Mouse (Mus musculus) limb, embryonic 11.5 days (tissue): Measurements from ENCODE around the gene Slc6a13. TPM values are rescaled to one million over a fixed set of nuclear protein-coding genes. Genes with fewer than 3 reads are reported as not detected.
A peak's percentile ranks its signal among the peaks of the same experiment; 100 is the strongest.

Experiments
- ATAC-seq: fragments of 200-750 bp; cut with Nextera tagmentation; 2 replicates; pipeline ENCODE4 v1.8.0; 2017; ENCODE audit warnings: low read depth; ENCODE audit not compliant: insufficient number of reproducible peaks, low FRiP score, low TSS enrichment
- DNase-seq: peaks from one replicate; pipeline ENCODE4 v3.0.0-alpha.2; 2015; ENCODE audit warnings: low spot score
- H3K27ac ChIP-seq: fragments of 300-500 bp; sonication (generic); replicated peaks from 2 replicates; pipeline ENCODE4 v1.5.1; 2014; ENCODE audit warnings: low read depth, mild to moderate bottlenecking, low read length
- H3K27me3 ChIP-seq: fragments of 300-500 bp; sonication (generic); 2 replicates; pipeline ENCODE4 v1.6.1; 2014; ENCODE audit warnings: mild to moderate bottlenecking, low read length, mixed read lengths; ENCODE audit not compliant: control insufficient read depth, insufficient read depth
- H3K36me3 ChIP-seq: fragments of 300-500 bp; sonication (generic); 2 replicates; pipeline ENCODE4 v1.6.1; 2014; ENCODE audit warnings: mild to moderate bottlenecking, low read length, moderate library complexity, mixed read lengths; ENCODE audit not compliant: control insufficient read depth, insufficient read depth
- H3K4me1 ChIP-seq: fragments of 300-500 bp; sonication (generic); 2 replicates; pipeline ENCODE4 v1.6.1; 2014; ENCODE audit warnings: low read length, mixed read lengths; ENCODE audit not compliant: control insufficient read depth, insufficient read depth
- H3K4me2 ChIP-seq: fragments of 300-500 bp; sonication (generic); 2 replicates; pipeline ENCODE4 v1.6.1; 2014; ENCODE audit warnings: low read depth, mild to moderate bottlenecking, moderate library complexity; ENCODE audit not compliant: severe bottlenecking
- H3K4me3 ChIP-seq: fragments of 300-500 bp; sonication (generic); 2 replicates; pipeline ENCODE4 v1.5.1; 2014; ENCODE audit warnings: low read depth, low read length
- H3K9ac ChIP-seq: fragments of 300-500 bp; sonication (generic); 2 replicates; pipeline ENCODE4 v1.6.1; 2014; ENCODE audit warnings: mild to moderate bottlenecking, low read length
- H3K9me3 ChIP-seq: fragments of 300-500 bp; sonication (generic); 2 replicates; pipeline ENCODE4 v1.6.1; 2016; ENCODE audit warnings: low read length; ENCODE audit not compliant: control insufficient read depth
- WGBS: fragments of 180-500 bp; shearing (Covaris S2); extraction: QIAGEN DNeasy Blood & Tissue Kit; methylation state at CpG from one replicate; pipeline ENCODE4 v1.1.7; 2014; 5-methylcytosine and 5-hydroxymethylcytosine counted together
- polyA plus RNA-seq: library from polyadenylated mRNA; unstranded; fragments of >200 nt; fragmentation: Nextera tagmentation; extraction: Ambion mirVana; gene quantifications from 2 replicates; pipeline ENCODE4 v1.2.1, GENCODE M21; 2014

Gene Slc6a13
- polyA plus RNA-seq, 1 experiment from 2014 or later, result 1.3 TPM

DNA sequence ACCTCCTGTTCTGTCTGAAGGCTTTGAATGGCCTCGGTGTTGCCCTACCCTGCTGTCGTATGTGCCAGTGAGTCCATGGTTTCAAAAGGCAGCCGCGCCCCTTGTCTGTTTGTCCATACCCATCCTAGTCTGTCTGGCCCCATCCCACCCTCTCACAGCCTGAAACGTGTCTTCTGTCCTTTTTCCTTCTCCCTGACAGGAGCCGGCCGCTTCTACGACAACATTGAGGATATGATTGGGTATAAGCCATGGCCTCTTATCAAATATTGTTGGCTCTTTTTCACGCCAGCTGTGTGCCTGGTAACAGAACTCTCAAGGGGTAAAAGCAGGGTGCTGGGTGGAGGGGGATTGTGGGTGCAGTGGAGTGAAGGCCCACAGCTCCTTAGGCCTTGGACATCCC is 35.8 kb downstream of the Slc6a13 start:
- Histone ChIP-seq H3K36me3 (no peaks in the 10 kb centered on the region), H3K27ac (no peak overlapping the region), H3K9me3 (no peaks in the 10 kb centered on the region), H3K4me2 (no peak overlapping the region), H3K9ac (no peak overlapping the region), H3K4me1 (no peaks in the 10 kb centered on the region), H3K4me3 (no peak overlapping the region), H3K27me3 (no peaks in the 10 kb centered on the region)
- WGBS, result 80% methylated on average over 9 of the region's 9 CpGs
- ATAC-seq (no peak), DNase-seq (no peak)

DNA sequence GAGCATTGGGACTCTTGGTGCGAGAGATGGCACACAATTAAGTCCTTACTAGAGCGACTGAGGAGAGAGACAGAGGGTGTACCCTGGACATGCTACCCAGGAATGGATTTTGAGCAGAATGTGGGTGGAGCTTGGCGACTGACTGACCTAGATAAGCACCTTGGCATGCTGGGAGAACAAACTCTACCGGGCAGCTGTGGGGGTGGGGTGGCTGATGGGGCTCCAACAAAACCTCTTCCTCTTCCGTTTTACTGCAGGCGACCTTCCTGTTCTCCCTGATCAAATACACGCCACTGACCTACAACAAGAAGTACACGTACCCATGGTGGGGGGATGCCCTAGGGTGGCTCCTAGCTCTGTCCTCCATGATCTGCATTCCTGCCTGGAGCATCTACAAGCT is 36.5 kb downstream of the Slc6a13 start:
- H3K4me3 ChIP-seq, result no peak overlapping the region
- H3K4me2 ChIP-seq, result no peak overlapping the region
- H3K4me1 ChIP-seq, result no peaks in the 10 kb centered on the region
- no peak for DNase-seq
- no peaks in the 10 kb centered on the region for H3K9me3 ChIP-seq
- H3K27ac ChIP-seq, result no peak overlapping the region
- WGBS, result 69% methylated on average over 8 of the region's 8 CpGs
- H3K9ac ChIP-seq, result no peak overlapping the region
- no peaks in the 10 kb centered on the region for H3K36me3 ChIP-seq
- ATAC-seq, result no peak
- H3K27me3 ChIP-seq, result no peaks in the 10 kb centered on the region

DNA sequence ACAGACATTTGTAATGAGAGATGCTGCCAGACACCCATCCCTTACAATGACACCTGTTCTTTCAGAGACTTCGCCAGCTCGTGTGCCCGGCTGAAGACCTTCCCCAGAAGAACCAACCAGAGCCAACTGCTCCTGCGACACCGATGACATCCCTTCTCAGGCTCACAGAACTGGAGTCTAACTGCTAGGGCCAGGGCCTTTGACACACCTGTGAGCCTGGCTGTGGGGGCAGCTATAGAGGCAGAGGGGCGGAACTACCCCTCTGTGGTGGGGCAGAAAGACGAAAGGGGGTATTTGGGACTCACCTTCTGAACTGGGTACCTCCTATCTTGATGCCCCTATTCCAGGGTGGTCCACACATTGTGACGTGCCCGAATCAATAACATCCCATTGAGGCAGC is 37.2 kb downstream of the Slc6a13 start:
- H3K4me1 ChIP-seq, result no peaks in the 10 kb centered on the region
- WGBS, result 92% methylated on average over 9 of the region's 9 CpGs
- H3K9ac ChIP-seq, result no peak overlapping the region
- H3K36me3 ChIP-seq, result no peaks in the 10 kb centered on the region
- H3K9me3 ChIP-seq, result no peaks in the 10 kb centered on the region
- H3K4me2 ChIP-seq, result no peak overlapping the region
- H3K27ac ChIP-seq, result no peak overlapping the region
- no peak overlapping the region for H3K4me3 ChIP-seq
- ATAC-seq (no peak), DNase-seq (no peak)
- no peaks in the 10 kb centered on the region for H3K27me3 ChIP-seq

DNA sequence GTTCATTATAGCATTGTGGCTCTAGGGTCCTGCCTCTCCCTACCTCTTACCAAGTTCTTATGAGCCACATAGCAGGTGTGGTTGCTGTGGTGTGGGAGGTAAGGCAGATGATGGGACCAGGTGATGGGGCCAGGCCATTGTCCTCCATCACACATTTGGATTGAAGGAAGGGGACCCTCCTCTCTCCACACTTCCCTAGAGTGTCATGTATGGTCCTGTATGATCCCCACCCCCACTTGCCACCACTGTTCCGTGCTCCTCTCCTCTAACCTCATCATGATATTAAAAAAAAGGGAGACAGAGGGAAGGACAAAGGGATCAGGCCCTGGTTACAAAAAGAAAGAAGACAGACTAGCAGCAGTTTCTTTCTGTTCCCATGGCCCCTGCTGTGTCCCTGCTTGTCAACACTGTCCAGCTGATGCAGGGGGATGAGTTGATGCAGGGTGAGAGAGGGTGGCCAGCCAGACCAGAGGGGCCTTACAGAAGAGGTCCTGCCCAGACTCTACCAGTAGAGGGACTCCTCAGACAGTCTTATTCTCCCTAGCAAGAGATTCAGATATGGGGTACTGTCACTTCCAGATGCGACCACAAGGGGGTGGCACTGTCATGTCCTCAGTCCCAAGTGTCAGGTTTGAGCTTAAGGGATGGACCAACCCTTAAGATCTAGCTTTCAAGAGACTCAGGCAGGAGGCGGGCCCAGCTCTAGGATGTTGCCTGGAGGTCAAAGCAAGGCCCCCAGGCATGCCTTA is 37.9 kb downstream of the Slc6a13 start:
- ATAC-seq, result peak; percentile 33
- no peak overlapping the region for H3K4me2 ChIP-seq
- no peak overlapping the region for H3K27ac ChIP-seq
- 22% methylated on average over 3 of the region's 3 CpGs for WGBS
- H3K4me1 ChIP-seq, result no peaks in the 10 kb centered on the region
- H3K4me3 ChIP-seq, result no peak overlapping the region
- no peaks in the 10 kb centered on the region for H3K27me3 ChIP-seq
- no peaks in the 10 kb centered on the region for H3K36me3 ChIP-seq
- H3K9ac ChIP-seq, result no peak overlapping the region
- no peaks in the 10 kb centered on the region for H3K9me3 ChIP-seq
- peak; percentile 84 for DNase-seq

DNA sequence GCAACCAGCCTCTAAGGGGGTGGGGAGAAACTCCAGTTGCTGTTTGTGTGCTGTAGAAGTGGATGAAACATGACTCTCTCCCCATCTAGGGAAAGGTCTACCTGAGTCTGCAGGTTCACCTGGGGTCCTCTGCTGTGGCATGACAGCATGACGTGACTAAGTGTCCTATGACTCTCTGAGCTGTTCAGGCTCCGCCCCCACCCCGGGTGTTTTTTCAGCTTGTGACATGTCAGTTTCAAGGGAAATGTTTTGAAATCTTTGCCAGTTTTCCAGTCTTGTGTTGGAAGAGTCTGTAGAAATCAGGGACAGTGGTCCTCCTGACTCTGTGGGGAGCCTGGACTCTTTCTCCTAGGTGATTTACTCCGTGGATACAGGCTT is 38.5 kb downstream of the Slc6a13 start:
- H3K27me3 ChIP-seq, result no peaks in the 10 kb centered on the region
- peak; percentile 31; the same call in 1 of the 2 replicates for ATAC-seq
- no peak overlapping the region for H3K9ac ChIP-seq
- H3K9me3 ChIP-seq, result no peaks in the 10 kb centered on the region
- no peak for DNase-seq
- H3K4me1 ChIP-seq, result no peaks in the 10 kb centered on the region
- H3K36me3 ChIP-seq, result no peaks in the 10 kb centered on the region
- H3K4me3 ChIP-seq, result no peak overlapping the region
- 49% methylated on average over 4 of the region's 4 CpGs for WGBS
- no peak overlapping the region for H3K27ac ChIP-seq
- no peak overlapping the region for H3K4me2 ChIP-seq

DNA sequence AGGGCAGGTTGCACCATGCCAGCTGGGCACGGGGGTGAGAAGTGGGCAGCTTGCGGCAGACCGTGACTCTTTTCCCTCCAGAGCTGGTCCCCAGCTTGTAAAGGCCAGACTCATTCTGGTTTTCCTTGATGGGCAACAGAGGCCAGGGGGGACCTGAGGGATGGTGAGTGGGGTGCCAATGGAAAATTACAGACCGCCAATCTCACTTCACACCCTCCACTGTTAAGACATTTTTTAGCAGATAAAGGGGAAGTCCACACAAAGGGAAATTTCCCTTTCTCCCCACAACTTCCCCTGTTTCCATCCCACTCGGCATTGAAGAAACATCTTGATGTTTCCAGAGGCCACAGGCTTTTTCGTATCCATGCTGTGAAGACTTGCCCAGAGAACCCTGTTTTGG is 41.6 kb downstream of the Slc6a13 start:
- ATAC-seq, result no peak
- H3K4me3 ChIP-seq, result no peak overlapping the region
- no peaks in the 10 kb centered on the region for H3K27me3 ChIP-seq
- H3K27ac ChIP-seq, result no peak overlapping the region
- no peak for DNase-seq
- H3K9ac ChIP-seq, result no peak overlapping the region
- H3K36me3 ChIP-seq, result no peaks in the 10 kb centered on the region
- no peak overlapping the region for H3K4me2 ChIP-seq
- 91% methylated on average over 6 of the region's 6 CpGs for WGBS
- no peaks in the 10 kb centered on the region; the same call in 1 of the 2 replicates for H3K9me3 ChIP-seq
- peaks cover 4% of the 10 kb centered on the region; the same call in 1 of the 2 replicates for H3K4me1 ChIP-seq

DNA sequence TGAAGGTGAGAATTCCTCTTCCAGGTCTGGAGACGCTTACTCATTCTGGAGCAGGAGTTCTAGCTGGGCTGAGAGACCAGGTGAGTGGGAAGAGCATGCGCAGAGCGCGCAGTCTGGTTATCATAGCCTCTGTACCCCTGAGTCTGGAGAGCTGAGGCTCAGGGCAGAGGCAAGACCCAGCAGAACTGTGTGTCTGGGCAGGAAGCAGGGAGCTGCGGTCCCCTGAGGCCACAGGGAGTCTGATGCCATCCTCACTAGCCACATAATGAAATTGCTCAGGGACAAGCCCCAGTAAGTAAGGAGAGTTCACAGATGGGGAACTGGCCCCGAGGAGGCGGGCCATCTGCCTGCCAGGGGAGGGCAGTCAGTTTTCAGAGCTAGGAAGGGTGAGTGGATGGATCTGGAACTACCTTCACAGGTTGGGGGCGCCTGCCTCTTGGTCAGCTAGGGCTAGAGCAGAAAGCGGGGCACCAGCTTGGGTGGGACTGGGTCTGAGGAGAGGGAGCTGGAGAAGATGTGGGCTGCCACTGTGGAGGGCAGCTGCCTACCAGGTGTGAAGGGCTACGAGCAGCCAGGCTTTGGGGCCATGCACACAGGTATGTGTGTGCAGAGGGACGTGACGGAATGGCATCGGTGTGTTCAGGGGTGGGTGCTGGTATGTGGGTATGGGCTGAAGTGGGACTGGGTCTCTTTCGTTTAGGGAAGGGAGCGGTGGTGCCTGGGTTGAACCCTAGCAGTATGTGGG is 43.2 kb downstream of the Slc6a13 start, which contains the start of gene Slc6a12:
Slc6a12 (plus strand) TSS at position 51 of the 745 bp plus-strand sequence.
- H3K4me1 ChIP-seq, result peaks cover 5% of the 10 kb centered on the region; the same call in 1 of the 2 replicates
- no peak within 1 kb of the TSS for H3K9ac ChIP-seq
- H3K36me3 ChIP-seq, result no peaks in the 10 kb centered on the region
- WGBS, result 69% methylated on average over 15 of the region's 15 CpGs
- no peak within 1 kb of the TSS for H3K4me2 ChIP-seq
- H3K27ac ChIP-seq, result no peak within 1 kb of the TSS
- no peaks in the 10 kb centered on the region for H3K27me3 ChIP-seq
- no peak for ATAC-seq
- H3K4me3 ChIP-seq, result no peak within 1 kb of the TSS
- no peaks in the 10 kb centered on the region; the same call in 1 of the 2 replicates for H3K9me3 ChIP-seq
- no peak for DNase-seq

DNA sequence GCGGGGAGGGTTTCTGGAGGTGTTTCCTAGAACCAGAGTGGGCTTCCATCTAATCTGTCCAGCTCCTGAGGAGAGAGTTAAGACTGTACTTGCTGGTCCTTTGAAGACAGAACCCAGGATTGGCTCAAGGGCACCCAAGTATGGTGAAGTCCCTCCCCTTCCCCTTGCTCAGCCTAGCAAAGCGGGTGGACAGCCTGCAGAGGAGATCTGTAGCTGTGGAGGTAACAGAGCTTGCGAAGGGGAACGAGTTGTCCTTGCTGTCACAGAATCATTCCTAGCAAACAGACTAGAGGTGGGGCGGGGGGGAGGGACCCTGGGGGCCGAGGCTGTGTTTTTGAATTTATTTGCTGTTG is 43.7 kb downstream of the Slc6a13 start:
- Histone ChIP-seq H3K4me3 (no peak overlapping the region), H3K27ac (no peak overlapping the region), H3K4me1 (peaks cover 5% of the 10 kb centered on the region; the same call in 1 of the 2 replicates), H3K4me2 (no peak overlapping the region), H3K9ac (no peak overlapping the region), H3K9me3 (no peaks in the 10 kb centered on the region; the same call in 1 of the 2 replicates), H3K27me3 (no peaks in the 10 kb centered on the region), H3K36me3 (no peaks in the 10 kb centered on the region)
- no peak for DNase-seq
- no peak for ATAC-seq
- 65% methylated on average over 6 of the region's 6 CpGs for WGBS
